Mouse (Mus musculus): Measurements from ENCODE around the gene Serpina3b. TPM values are rescaled to one million over a fixed set of nuclear protein-coding genes. Genes with fewer than 3 reads are reported as not detected.

Serpina3b gene
- polyA plus RNA-seq, 1 experiment from 2014 or later = 0.20 TPM

- no peaks in the 10 kb centered on the region for H3K4me1 ChIP-seq
- H3K9me3 ChIP-seq = no peaks in the 10 kb centered on the region
- DNase-seq (ENCODE audit: low spot score) = peak; percentile 68
- 81% methylated on average over 2 of the region's 2 CpGs for WGBS
- H3K27ac ChIP-seq = no peak overlapping the region
- no peaks in the 10 kb centered on the region for H3K27me3 ChIP-seq (ENCODE audit: insufficient read depth, poor library complexity, severe bottlenecking)
- H3K4me3 ChIP-seq = no peak overlapping the region
- no peaks in the 10 kb centered on the region for H3K36me3 ChIP-seq
Measured at GRCm38 (mm10) chr12:104138216-104138615, 10.4 kb downstream of the Serpina3b start.

- no peaks in the 10 kb centered on the region for H3K27me3 ChIP-seq (ENCODE audit: insufficient read depth, poor library complexity, severe bottlenecking)
- no peaks in the 10 kb centered on the region for H3K4me1 ChIP-seq
- H3K36me3 ChIP-seq = no peaks in the 10 kb centered on the region
- no peak overlapping the region for H3K27ac ChIP-seq
- peak; percentile 36 for DNase-seq (ENCODE audit: low spot score)
- WGBS = 85% methylated on average over 4 of the region's 4 CpGs
- no peak overlapping the region for H3K4me3 ChIP-seq
- H3K9me3 ChIP-seq = no peaks in the 10 kb centered on the region
Measured at GRCm38 (mm10) chr12:104140543-104141103, 12.8 kb downstream of the Serpina3b start.

GRCm38 (mm10) chr12:104141506-104141905 lies 13.7 kb downstream of the Serpina3b start:
- DNase-seq (ENCODE audit: low spot score) = peak; percentile 54
- Histone ChIP-seq H3K4me3 (no peak overlapping the region), H3K27ac (no peak overlapping the region), H3K9me3 (no peaks in the 10 kb centered on the region), H3K4me1 (no peaks in the 10 kb centered on the region), H3K27me3 (ENCODE audit: insufficient read depth, poor library complexity, severe bottlenecking) (no peaks in the 10 kb centered on the region), H3K36me3 (no peaks in the 10 kb centered on the region)
- WGBS = 83% methylated on average over 1 of the region's 1 CpGs

- Histone ChIP-seq H3K27ac (no peak overlapping the region), H3K9me3 (no peaks in the 10 kb centered on the region), H3K4me3 (no peak overlapping the region), H3K4me1 (no peaks in the 10 kb centered on the region), H3K27me3 (ENCODE audit: insufficient read depth, poor library complexity, severe bottlenecking) (no peaks in the 10 kb centered on the region), H3K36me3 (no peaks in the 10 kb centered on the region)
- DNase-seq (ENCODE audit: low spot score) = no peak
- WGBS = 44% methylated on average over 1 of the region's 1 CpGs
Measured at GRCm38 (mm10) chr12:104142427-104142826, 14.6 kb downstream of the Serpina3b start.

- WGBS = 54% methylated on average over 1 of the region's 1 CpGs
- no peaks in the 10 kb centered on the region for H3K36me3 ChIP-seq
- DNase-seq (ENCODE audit: low spot score) = peak; percentile 55
Measured at GRCm38 (mm10) chr12:104143286-104143685, 15.5 kb downstream of the Serpina3b start.

GRCm38 (mm10) chr12:104145571-104145970 lies 17.8 kb downstream of the Serpina3b start:
- 85% methylated on average over 2 of the region's 2 CpGs for WGBS
- Histone ChIP-seq H3K4me1 (no peaks in the 10 kb centered on the region), H3K27me3 (ENCODE audit: insufficient read depth, poor library complexity, severe bottlenecking) (no peaks in the 10 kb centered on the region), H3K9me3 (no peaks in the 10 kb centered on the region), H3K36me3 (no peaks in the 10 kb centered on the region), H3K4me3 (no peak overlapping the region), H3K27ac (no peak overlapping the region)
- DNase-seq (ENCODE audit: low spot score) = peak; percentile 46

More at GRCm38 (mm10) chr12:104143286-104143685, 15.5 kb downstream of the Serpina3b start:
- Histone ChIP-seq H3K4me3 (no peak overlapping the region), H3K27ac (no peak overlapping the region), H3K4me1 (no peaks in the 10 kb centered on the region), H3K27me3 (ENCODE audit: insufficient read depth, poor library complexity, severe bottlenecking) (no peaks in the 10 kb centered on the region), H3K9me3 (no peaks in the 10 kb centered on the region)

GRCm38 (mm10) chr12:104151989-104152388 lies 24.2 kb downstream of the Serpina3b start:
- Histone ChIP-seq H3K4me3 (no peak overlapping the region), H3K36me3 (no peaks in the 10 kb centered on the region), H3K27me3 (ENCODE audit: insufficient read depth, poor library complexity, severe bottlenecking) (no peaks in the 10 kb centered on the region), H3K27ac (no peak overlapping the region), H3K9me3 (no peaks in the 10 kb centered on the region), H3K4me1 (no peaks in the 10 kb centered on the region)
- peak; percentile 16 for DNase-seq (ENCODE audit: low spot score)
- WGBS = 70% methylated on average over 2 of the region's 2 CpGs

GRCm38 (mm10) chr12:104153041-104153645 lies 25.3 kb downstream of the Serpina3b start:
- H3K27ac ChIP-seq = no peak overlapping the region
- WGBS = 77% methylated on average over 3 of the region's 3 CpGs
- no peaks in the 10 kb centered on the region for H3K4me1 ChIP-seq
- DNase-seq (ENCODE audit: low spot score) = peak; percentile 41
- H3K36me3 ChIP-seq = no peaks in the 10 kb centered on the region
- no peaks in the 10 kb centered on the region for H3K9me3 ChIP-seq
- no peak overlapping the region for H3K4me3 ChIP-seq
- no peaks in the 10 kb centered on the region for H3K27me3 ChIP-seq (ENCODE audit: insufficient read depth, poor library complexity, severe bottlenecking)

- Histone ChIP-seq H3K27ac (no peak within 1 kb of the TSS), H3K27me3 (ENCODE audit: insufficient read depth, poor library complexity, severe bottlenecking) (no peaks in the 10 kb centered on the region), H3K36me3 (no peaks in the 10 kb centered on the region), H3K4me1 (no peaks in the 10 kb centered on the region), H3K9me3 (no peaks in the 10 kb centered on the region), H3K4me3 (no peak within 1 kb of the TSS)
- DNase-seq (ENCODE audit: low spot score) = peak; percentile 71
- 91% methylated on average over 2 of the region's 2 CpGs for WGBS
Measured at GRCm38 (mm10) chr12:104153656-104154055, 25.9 kb downstream of the Serpina3b start, which contains the start of gene Serpina3c. Serpina3c (minus strand) TSS chr12:104153870.

- no peaks in the 10 kb centered on the region; the same call in 1 of the 2 replicates for H3K4me1 ChIP-seq
- DNase-seq (ENCODE audit: low spot score) = peak; percentile 22
- no peaks in the 10 kb centered on the region for H3K36me3 ChIP-seq
- H3K27ac ChIP-seq = no peak overlapping the region
- WGBS = 62% methylated on average over 3 of the region's 3 CpGs
- no peaks in the 10 kb centered on the region for H3K27me3 ChIP-seq (ENCODE audit: insufficient read depth, poor library complexity, severe bottlenecking)
- H3K9me3 ChIP-seq = no peaks in the 10 kb centered on the region
- no peak overlapping the region for H3K4me3 ChIP-seq
Measured at GRCm38 (mm10) chr12:104174747-104175146, 47.0 kb downstream of the Serpina3b start.

- 0 out of 2 replicates have a peak, but pooled peaks cover under 1% of the 10 kb centered on the region for H3K27me3 ChIP-seq (ENCODE audit: insufficient read depth, poor library complexity, severe bottlenecking)
Measured at GRCm38 (mm10) chr12:104175636-104176035, 47.8 kb downstream of the Serpina3b start.

GRCm38 (mm10) chr12:104178577-104178976 lies 50.8 kb downstream of the Serpina3b start:
- H3K9me3 ChIP-seq = no peaks in the 10 kb centered on the region
- H3K36me3 ChIP-seq = no peaks in the 10 kb centered on the region
- H3K27ac ChIP-seq = no peak overlapping the region
- no peak for DNase-seq (ENCODE audit: low spot score)
- no peak overlapping the region for H3K4me3 ChIP-seq
- 0 out of 2 replicates have a peak, but pooled peaks cover 4% of the 10 kb centered on the region for H3K27me3 ChIP-seq (ENCODE audit: insufficient read depth, poor library complexity, severe bottlenecking)
- H3K4me1 ChIP-seq = no peaks in the 10 kb centered on the region; the same call in 1 of the 2 replicates

More at GRCm38 (mm10) chr12:104175636-104176035, 47.8 kb downstream of the Serpina3b start:
- H3K27ac ChIP-seq = no peak overlapping the region
- no peak overlapping the region for H3K4me3 ChIP-seq
- H3K4me1 ChIP-seq = no peaks in the 10 kb centered on the region; the same call in 1 of the 2 replicates
- DNase-seq (ENCODE audit: low spot score) = no peak
- H3K36me3 ChIP-seq = no peaks in the 10 kb centered on the region
- WGBS = 71% methylated on average over 3 of the region's 3 CpGs
- no peaks in the 10 kb centered on the region for H3K9me3 ChIP-seq

GRCm38 (mm10) chr12:104178987-104179386 lies 51.2 kb downstream of the Serpina3b start:
- Histone ChIP-seq H3K27me3 (ENCODE audit: insufficient read depth, poor library complexity, severe bottlenecking) (0 out of 2 replicates have a peak, but pooled peaks cover 4% of the 10 kb centered on the region), H3K4me1 (no peaks in the 10 kb centered on the region; the same call in 1 of the 2 replicates), H3K36me3 (no peaks in the 10 kb centered on the region), H3K4me3 (no peak overlapping the region), H3K9me3 (no peaks in the 10 kb centered on the region), H3K27ac (no peak overlapping the region)
- no peak for DNase-seq (ENCODE audit: low spot score)
- 77% methylated on average over 2 of the region's 2 CpGs for WGBS

Data from heart, embryonic 10.5 days (tissue).